Mouse (Mus musculus): ENCODE measurements around the gene Hyal3. TPM values are rescaled to one million over a fixed set of nuclear protein-coding genes. Genes with fewer than 3 reads are reported as not detected.

The Hyal3 gene
- polyA plus RNA-seq, 2 experiments: 1.2 to 1.4 TPM

DNA sequence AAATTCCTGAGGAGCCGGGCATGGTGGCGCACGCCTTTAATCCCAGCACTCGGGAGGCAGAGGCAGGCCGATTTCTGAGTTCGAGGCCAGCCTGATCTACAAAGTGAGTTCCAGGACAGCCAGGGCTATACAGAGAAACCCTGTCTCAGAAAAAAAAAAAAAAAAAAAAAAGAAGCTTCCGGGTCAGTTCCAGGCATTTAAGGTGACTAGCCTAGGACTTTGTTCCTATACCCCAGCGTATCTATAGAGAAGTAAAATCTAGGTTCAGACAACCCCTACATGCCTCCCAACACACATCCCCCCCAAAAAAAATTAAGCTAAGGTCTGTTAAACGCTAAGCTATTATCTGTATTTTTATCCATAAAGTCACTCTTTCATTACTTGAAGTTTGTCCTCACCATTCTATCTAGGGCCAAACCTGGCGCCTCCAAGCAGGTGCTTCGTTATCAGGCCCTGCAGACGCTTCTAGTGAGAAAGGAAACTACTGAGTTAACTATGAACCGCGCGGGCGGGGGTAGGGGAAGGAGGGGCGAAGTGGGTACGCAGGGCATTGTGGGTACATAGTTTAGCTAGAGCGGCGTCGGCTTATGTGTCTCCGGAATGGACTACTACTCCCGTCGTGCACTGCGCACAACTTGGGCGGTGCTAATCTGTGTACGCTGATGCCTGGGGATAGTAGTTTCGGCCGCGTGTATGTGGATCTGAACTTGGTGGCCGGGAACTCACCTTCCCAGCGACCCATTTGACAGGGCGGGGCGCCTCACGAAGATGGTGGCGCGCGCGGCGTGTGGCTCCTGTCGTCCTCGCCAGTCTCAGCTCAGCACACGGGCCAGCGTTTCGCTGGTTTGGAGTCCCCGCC is 6.6 kb downstream of the Hyal3 start, which contains the start of gene Ifrd2:
Gene Ifrd2, plus strand, starts transcription at position 669 of the 859 bp plus-strand sequence.
- peak within 1 kb of the TSS; percentile 76 for H3K4me2 ChIP-seq (replicated peaks; ENCODE audit: low read depth, low read length, severe bottlenecking)
- DNase-seq (ENCODE audit: low spot score) (peak; percentile 100), ATAC-seq (ENCODE audit: low FRiP score, low read depth) (peak; percentile 99)
- peak within 1 kb of the TSS; percentile 80 for H3K4me3 ChIP-seq (replicated peaks; ENCODE audit: low read length)
- H3K9me3 ChIP-seq (ENCODE audit: control insufficient read depth, low read length): no peaks in the 10 kb centered on the region
- no peak within 1 kb of the TSS for H3K27ac ChIP-seq (replicated peaks; ENCODE audit: low read depth, low read length)
- TF ChIP-seq POLR2A (IDR thresholded peaks at IDR 0.05; ENCODE audit: borderline replicate concordance, extremely low read depth, insufficient read depth, insufficient read length): 0 out of 2 replicates have a peak, but pooled peaks have one; percentile 11
- no peaks in the 10 kb centered on the region for H3K27me3 ChIP-seq (ENCODE audit: control insufficient read depth, insufficient read depth, low read length)
- peaks cover 7% of the 10 kb centered on the region for H3K4me1 ChIP-seq (ENCODE audit: control insufficient read depth, insufficient read depth, low read length)
- H3K9ac ChIP-seq (ENCODE audit: low read depth, low read length, severe bottlenecking): peak within 1 kb of the TSS; percentile 63
- WGBS: 15% methylated on average over 38 of the region's 46 CpGs
- peaks cover 34% of the 10 kb centered on the region for H3K36me3 ChIP-seq (ENCODE audit: control insufficient read depth, insufficient read depth, low read length)

DNA sequence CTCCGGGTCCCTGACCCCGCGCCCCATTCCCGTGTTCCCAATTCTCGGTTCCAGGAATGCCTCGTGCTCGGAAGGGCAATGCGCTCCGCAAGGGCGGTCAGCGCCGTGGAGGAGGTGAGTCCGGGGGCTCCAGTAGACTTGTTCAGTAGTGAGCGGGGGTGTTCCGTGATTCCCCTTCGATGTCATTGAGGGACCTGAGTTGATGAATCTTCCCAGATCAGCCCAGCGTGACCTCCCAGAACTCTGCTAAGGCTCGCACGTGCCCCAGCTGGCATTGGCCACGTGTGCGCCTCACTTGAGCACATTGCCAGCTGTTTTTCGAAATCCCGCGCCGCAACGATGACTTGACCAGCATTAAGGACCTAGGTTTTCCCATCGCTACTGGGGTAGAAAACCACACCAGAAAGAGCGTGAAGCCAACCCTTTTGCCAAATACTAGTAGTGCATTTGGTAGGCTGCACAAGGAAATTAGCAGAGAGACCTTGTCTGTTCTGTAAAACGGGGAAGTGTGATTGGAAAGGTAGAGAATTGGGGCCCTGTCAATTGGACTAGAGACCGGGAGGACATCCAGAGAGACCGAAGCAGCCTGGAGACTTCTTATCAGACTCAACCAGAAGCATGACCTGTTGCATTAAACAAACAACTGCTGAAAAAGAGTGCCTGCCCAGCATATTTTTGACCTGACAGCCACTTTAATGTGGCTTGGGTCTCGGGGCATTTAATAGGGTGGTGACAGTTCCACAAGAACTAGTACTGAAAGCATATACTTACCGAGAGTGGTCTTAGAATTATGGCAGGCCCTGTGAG is 7.4 kb downstream of the Hyal3 start:
- ATAC-seq (ENCODE audit: low FRiP score, low read depth) (no peak; the same call in 1 of the 2 replicates), DNase-seq (ENCODE audit: low spot score) (peak; percentile 40)

DNA sequence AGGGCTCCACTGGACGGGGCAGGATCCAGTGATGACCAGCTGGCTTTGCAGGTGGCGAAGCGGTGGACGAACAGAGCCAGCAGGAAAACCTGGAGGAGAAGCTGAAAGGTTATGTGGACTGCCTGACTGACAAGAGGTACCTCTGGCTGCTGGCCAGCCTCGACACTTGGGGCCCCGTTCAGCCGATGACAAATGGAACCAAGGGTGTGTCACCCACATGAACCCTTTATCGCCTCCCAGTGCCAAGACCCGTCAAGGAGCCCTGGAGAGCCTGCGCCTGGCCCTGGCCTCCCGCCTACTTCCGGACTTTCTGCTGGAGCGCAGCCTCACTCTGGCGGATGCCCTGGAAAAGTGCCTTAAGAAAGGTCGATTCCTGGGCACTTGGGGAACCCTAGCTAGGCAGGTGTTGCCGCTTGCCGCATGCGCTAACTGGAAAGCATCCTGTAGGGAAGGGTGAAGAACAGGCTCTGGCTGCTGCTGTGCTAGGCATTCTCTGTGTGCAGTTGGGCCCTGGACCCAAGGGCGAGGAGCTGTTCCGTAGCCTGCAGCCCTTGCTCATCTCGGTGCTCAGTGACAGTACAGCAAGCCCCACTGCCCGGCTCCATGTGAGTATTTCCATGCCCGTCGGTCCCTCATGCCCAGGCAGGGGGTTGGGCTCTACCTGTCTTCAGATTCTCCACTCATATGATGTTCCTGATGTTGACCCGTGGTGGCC is 9.6 kb downstream of the Hyal3 start:
- no peak for TF ChIP-seq POLR2A (IDR thresholded peaks at IDR 0.05; ENCODE audit: borderline replicate concordance, extremely low read depth, insufficient read depth, insufficient read length)
- DNase-seq (ENCODE audit: low spot score): no peak
- Histone ChIP-seq H3K36me3 (ENCODE audit: control insufficient read depth, insufficient read depth, low read length) (peaks cover 51% of the 10 kb centered on the region), H3K9ac (ENCODE audit: low read depth, low read length, severe bottlenecking) (no peak overlapping the region), H3K4me1 (ENCODE audit: control insufficient read depth, insufficient read depth, low read length) (peaks cover 7% of the 10 kb centered on the region), H3K9me3 (ENCODE audit: control insufficient read depth, low read length) (no peaks in the 10 kb centered on the region), H3K27ac (replicated peaks; ENCODE audit: low read depth, low read length) (no peak overlapping the region), H3K27me3 (ENCODE audit: control insufficient read depth, insufficient read depth, low read length) (no peaks in the 10 kb centered on the region), H3K4me2 (replicated peaks; ENCODE audit: low read depth, low read length, severe bottlenecking) (no peak overlapping the region), H3K4me3 (replicated peaks; ENCODE audit: low read length) (no peak overlapping the region)
- no peak for ATAC-seq (ENCODE audit: low FRiP score, low read depth)
- 92% methylated on average over 25 of the region's 25 CpGs for WGBS

More for the DNA sequence above, 7.4 kb downstream of the Hyal3 start:
- no peaks in the 10 kb centered on the region for H3K27me3 ChIP-seq (ENCODE audit: control insufficient read depth, insufficient read depth, low read length)
- no peaks in the 10 kb centered on the region for H3K9me3 ChIP-seq (ENCODE audit: control insufficient read depth, low read length)
- no peak for TF ChIP-seq POLR2A (IDR thresholded peaks at IDR 0.05; ENCODE audit: borderline replicate concordance, extremely low read depth, insufficient read depth, insufficient read length)
- H3K36me3 ChIP-seq (ENCODE audit: control insufficient read depth, insufficient read depth, low read length): peaks cover 38% of the 10 kb centered on the region
- WGBS: 5% methylated on average over 33 of the region's 33 CpGs
- H3K27ac ChIP-seq (replicated peaks; ENCODE audit: low read depth, low read length): no peak overlapping the region
- peak overlapping the region; percentile 80 for H3K4me3 ChIP-seq (replicated peaks; ENCODE audit: low read length)
- H3K4me2 ChIP-seq (replicated peaks; ENCODE audit: low read depth, low read length, severe bottlenecking): peak overlapping the region; percentile 76
- H3K4me1 ChIP-seq (ENCODE audit: control insufficient read depth, insufficient read depth, low read length): peaks cover 7% of the 10 kb centered on the region
- peak overlapping the region; percentile 63 for H3K9ac ChIP-seq (ENCODE audit: low read depth, low read length, severe bottlenecking)

DNA sequence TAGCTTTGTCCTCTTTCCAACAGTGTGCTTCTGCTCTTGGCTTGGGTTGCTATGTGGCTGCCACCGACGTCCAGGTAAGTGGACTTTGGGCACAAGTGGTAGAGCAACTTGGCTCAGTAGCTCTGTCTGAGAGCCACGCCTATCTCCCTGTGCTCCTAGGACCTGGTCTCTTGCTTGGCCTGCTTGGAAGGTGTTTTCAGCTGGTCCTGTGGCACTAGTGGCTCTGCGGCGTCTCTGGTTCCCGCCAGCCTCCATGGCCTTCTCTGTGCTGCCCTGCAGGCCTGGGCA is 10.1 kb downstream of the Hyal3 start:
- H3K27me3 ChIP-seq (ENCODE audit: control insufficient read depth, insufficient read depth, low read length): no peaks in the 10 kb centered on the region
- H3K9me3 ChIP-seq (ENCODE audit: control insufficient read depth, low read length): no peaks in the 10 kb centered on the region
- ATAC-seq (ENCODE audit: low FRiP score, low read depth): no peak
- no peak for DNase-seq (ENCODE audit: low spot score)
- no peak overlapping the region for H3K4me2 ChIP-seq (replicated peaks; ENCODE audit: low read depth, low read length, severe bottlenecking)
- peaks cover 51% of the 10 kb centered on the region for H3K36me3 ChIP-seq (ENCODE audit: control insufficient read depth, insufficient read depth, low read length)
- TF ChIP-seq POLR2A (IDR thresholded peaks at IDR 0.05; ENCODE audit: borderline replicate concordance, extremely low read depth, insufficient read depth, insufficient read length): no peak
- H3K4me3 ChIP-seq (replicated peaks; ENCODE audit: low read length): no peak overlapping the region
- 92% methylated on average over 6 of the region's 6 CpGs for WGBS
- H3K27ac ChIP-seq (replicated peaks; ENCODE audit: low read depth, low read length): no peak overlapping the region
- H3K4me1 ChIP-seq (ENCODE audit: control insufficient read depth, insufficient read depth, low read length): peaks cover 7% of the 10 kb centered on the region
- H3K9ac ChIP-seq (ENCODE audit: low read depth, low read length, severe bottlenecking): no peak overlapping the region

Measured in limb, embryonic 14.5 days (tissue).